8 mouse cellular contexts compared by ENCODE assay signal in the genomic region with DNA sequence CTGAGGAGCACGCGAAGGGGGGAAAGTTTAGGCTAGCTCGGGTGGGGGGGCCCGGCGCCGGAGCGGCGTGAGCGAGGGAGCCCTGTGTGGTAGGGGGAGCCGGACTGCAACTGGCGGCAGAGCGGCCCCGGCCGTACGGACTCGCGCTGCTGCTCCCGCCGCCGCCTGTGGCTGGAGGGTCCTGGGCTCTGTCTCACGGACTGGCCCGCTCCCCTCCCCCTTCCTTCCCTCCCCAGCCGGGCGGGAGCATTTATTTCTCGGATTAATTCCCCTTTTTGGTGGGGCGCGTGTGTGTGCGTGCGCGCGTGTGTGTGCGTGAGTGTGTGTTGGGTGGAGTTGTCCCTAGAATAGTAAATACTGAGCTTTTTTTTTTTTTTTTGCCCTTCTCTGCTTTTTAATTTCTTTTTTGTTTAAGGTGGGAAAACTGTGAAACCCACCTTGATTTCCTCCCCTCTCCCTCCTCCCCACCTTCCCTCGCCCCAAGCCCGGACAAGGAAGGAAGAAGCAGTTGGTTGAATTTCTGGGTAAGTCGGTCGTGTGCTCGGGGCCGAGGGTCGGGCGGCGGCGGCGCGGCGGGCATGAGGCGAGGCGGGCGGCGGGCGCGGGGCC. TPM values are rescaled to one million over a fixed set of nuclear protein-coding genes. Genes with fewer than 3 reads are reported as not detected.
A peak's percentile ranks its signal among the peaks of the same experiment; 100 is the strongest.
DNase-seq lines count a peak whose midpoint lies in the region; ATAC-seq and TF ChIP-seq lines count a peak whose summit lies in the region.

No protein-coding gene starts in this region.

- peak; percentile 53 for DNase-seq in layer of hippocampus, adult 11-12 months (ENCODE audit: low spot score)
- no peak for DNase-seq in layer of hippocampus, postnatal 10 days (ENCODE audit: low spot score in 2 of 2)
- peak; percentile 61 for DNase-seq in embryonic facial prominence, embryonic 11.5 days (ENCODE audit: low spot score)
- DNase-seq in limb, embryonic 10.5 days (ENCODE audit: low spot score) = no peak
- DNase-seq in adrenal gland, adult 18-20 months (ENCODE audit: low spot score in 2 of 2) = no peak
- DNase-seq in gastrocnemius, adult 8-10 months (ENCODE audit: low spot score in 2 of 2) = no peak
- no peak for DNase-seq in kidney, postnatal 14 days

- peak overlapping the region; percentile 73 for H3K4me2 ChIP-seq in embryonic facial prominence, embryonic 11.5 days (ENCODE audit: low read depth, low read length)
- peak overlapping the region; percentile 99 for H3K4me2 ChIP-seq in myocyte (ENCODE audit: low read depth)

- no peaks in the 10 kb centered on the region for H3K4me1 ChIP-seq in embryonic facial prominence, embryonic 11.5 days (ENCODE audit: control insufficient read depth, insufficient read depth, low read length)
- H3K4me1 ChIP-seq in limb, embryonic 10.5 days = peaks cover 19% of the 10 kb centered on the region; the same call in 1 of the 2 replicates

- peak overlapping the region; percentile 100 for H3K9ac ChIP-seq in embryonic facial prominence, embryonic 11.5 days (replicated peaks; ENCODE audit: low read length)

- H3K9me3 ChIP-seq in embryonic facial prominence, embryonic 11.5 days (replicated peaks; ENCODE audit: control insufficient read depth, low read length) = no peaks in the 10 kb centered on the region
- no peaks in the 10 kb centered on the region for H3K9me3 ChIP-seq in limb, embryonic 10.5 days (replicated peaks)

- under 1% methylated on average over 40 of the region's 51 CpGs for whole genome bisulfite sequencing in embryonic facial prominence, embryonic 11.5 days
- under 1% methylated on average over 51 of the region's 51 CpGs for WGBS in limb, embryonic 10.5 days

- H3ac ChIP-seq in myocyte (ENCODE audit: control insufficient read depth, insufficient read length) = peak overlapping the region; percentile 80

- H3K27ac ChIP-seq in embryonic facial prominence, embryonic 11.5 days (replicated peaks; ENCODE audit: low read depth, low read length) = peak overlapping the region; percentile 100
- H3K27ac ChIP-seq in limb, embryonic 10.5 days = peak overlapping the region; percentile 100

- no peak for TF ChIP-seq POLR2A in myocyte (IDR thresholded peaks at IDR 0.05; ENCODE audit: insufficient read length, low read depth)

- no peaks in the 10 kb centered on the region for H3K27me3 ChIP-seq in embryonic facial prominence, embryonic 11.5 days (ENCODE audit: control insufficient read depth, insufficient read depth, low read length)
- H3K27me3 ChIP-seq in limb, embryonic 10.5 days (ENCODE audit: low read depth, poor library complexity, severe bottlenecking) = no peaks in the 10 kb centered on the region
- no peaks in the 10 kb centered on the region for H3K27me3 ChIP-seq in myocyte (ENCODE audit: control insufficient read depth, insufficient read depth, insufficient read length)

- H3K36me3 ChIP-seq in embryonic facial prominence, embryonic 11.5 days (replicated peaks; ENCODE audit: control insufficient read depth, insufficient read depth, low read depth, low read length) = no peaks in the 10 kb centered on the region
- H3K36me3 ChIP-seq in limb, embryonic 10.5 days = peaks cover 26% of the 10 kb centered on the region
- no peaks in the 10 kb centered on the region for H3K36me3 ChIP-seq in myocyte (ENCODE audit: control insufficient read depth, insufficient read depth)

- peak; percentile 30 for ATAC-seq in embryonic facial prominence, embryonic 11.5 days (replicated peaks; ENCODE audit: insufficient number of reproducible peaks, low FRiP score, low TSS enrichment, low read depth)

- H3K79me2 ChIP-seq in myocyte (ENCODE audit: control insufficient read depth, insufficient read depth) = peaks cover 51% of the 10 kb centered on the region

- peak overlapping the region; percentile 99 for H3K4me3 ChIP-seq in embryonic facial prominence, embryonic 11.5 days (ENCODE audit: low read depth, low read length)
- H3K4me3 ChIP-seq in limb, embryonic 10.5 days = peak overlapping the region; percentile 97
- H3K4me3 ChIP-seq in myocyte = peak overlapping the region; percentile 99

TF ChIP-seq in myocyte, 11 proteins besides CTCF, POLR2A, EP300 and RAD21:
- TF ChIP-seq CEBPB (IDR thresholded peaks at IDR 0.05; ENCODE audit: insufficient read depth, poor library complexity, severe bottlenecking) (no peak), MYOG (IDR thresholded peaks at IDR 0.05; ENCODE audit: control insufficient read depth in 1 of 3, insufficient read depth in 1 of 3, insufficient read length in 2 of 3, low read depth in 2 of 3) (no peak), REST (IDR thresholded peaks at IDR 0.05; ENCODE audit: insufficient read depth, insufficient read length) (no peak), SRF (IDR thresholded peaks at IDR 0.05; ENCODE audit: control insufficient read depth, insufficient read length, low read depth) (no peak), MAX (IDR thresholded peaks at IDR 0.05; ENCODE audit: low read depth) (no peak), E2F4 (IDR thresholded peaks at IDR 0.05; ENCODE audit: insufficient read depth) (no peak), TCF3 (IDR thresholded peaks at IDR 0.05; ENCODE audit: insufficient read length, low read depth) (no peak), TCF12 (IDR thresholded peaks at IDR 0.05; ENCODE audit: insufficient read depth, poor library complexity, severe bottlenecking) (no peak), POLR2AphosphoS2 (IDR thresholded peaks at IDR 0.05; ENCODE audit: insufficient read length, low read depth) (no peak), USF1 (IDR thresholded peaks at IDR 0.05; ENCODE audit: low read depth) (no peak), MYOD1 (IDR thresholded peaks at IDR 0.05; ENCODE audit: control insufficient read depth in 1 of 3, insufficient read length in 2 of 3, low read depth in 2 of 3) (no peak)

RNA-seq across cellular contexts. Expression of a gene that starts 0.5 kb away (rescaled TPM):
- 10 to 100 TPM; 78.0 to 79.1 TPM for total RNA-seq in layer of hippocampus, postnatal 10 days (2021)
- polyA plus RNA-seq in embryonic facial prominence, embryonic 11.5 days (2014; fragmentation: Nextera tagmentation; extraction: Ambion mirVana) = 181 and 214 TPM in 2 replicates
- 133 and 153 TPM in 2 replicates for polyA plus RNA-seq in limb, embryonic 10.5 days (2016; fragmentation: Nextera tagmentation; extraction: Ambion mirVana)
- polyA plus RNA-seq in myocyte (2012; fragmentation: generic; extraction: Trizol) = 20.8 TPM
- 10 to 100 TPM; 55.2 to 62.9 TPM for total RNA-seq in adrenal gland, adult 18-20 months (2021)
- total RNA-seq in gastrocnemius, adult 8-10 months (2022) = 10 to 100 TPM; 20.9 to 31.6 (median 24.3) TPM

RNA-seq across cellular contexts. Expression of a gene that starts 50.4 kb away (rescaled TPM):
- total RNA-seq in layer of hippocampus, postnatal 10 days (2021) = 100 to 1,000 TPM; 114 to 120 TPM
- 37.7 and 40.4 TPM in 2 replicates for polyA plus RNA-seq in embryonic facial prominence, embryonic 11.5 days (2014; fragmentation: Nextera tagmentation; extraction: Ambion mirVana)
- polyA plus RNA-seq in limb, embryonic 10.5 days (2016; fragmentation: Nextera tagmentation; extraction: Ambion mirVana) = 23.2 and 25.9 TPM in 2 replicates
- 7.2 TPM for polyA plus RNA-seq in myocyte (2012; fragmentation: generic; extraction: Trizol)
- total RNA-seq in adrenal gland, adult 18-20 months (2021) = 10 to 100 TPM; 46.7 to 55.6 TPM
- total RNA-seq in gastrocnemius, adult 8-10 months (2022) = 10 to 100 TPM; 37.3 to 53.5 (median 43.3) TPM

Comparison
In these comparisons a context has a peak if more than half of its experiments do, and no peak if none do; other contexts are left out.
1. DNase-seq: peak in layer of hippocampus, adult 11-12 months (single experiment) and embryonic facial prominence, embryonic 11.5 days (single experiment); none in layer of hippocampus, postnatal 10 days (0 of 2), limb, embryonic 10.5 days (single experiment), adrenal gland, adult 18-20 months (0 of 2), gastrocnemius, adult 8-10 months (0 of 2) and kidney, postnatal 14 days (single experiment).
2. Peak in every context shown above with its lines, with median percentiles within 50 percentile points of each other: H3K4me3 ChIP-seq.